10 mouse cellular contexts compared by ENCODE assay signal in genomic region chr11:103232966-103233365, GRCm38 (mm10). TPM values are rescaled to one million over a fixed set of nuclear protein-coding genes. Genes with fewer than 3 reads are reported as not detected.
DNase-seq lines count a peak whose midpoint lies in the region; ATAC-seq and TF ChIP-seq lines count a peak whose summit lies in the region.
"Had no signal": no experiment of that assay in that cellular context is flagged by ENCODE, and none has a peak within 500 bp of the region (broad histone marks: within the 10 kb centered on the region; RNA-seq: fewer than 3 reads in every experiment).

No protein-coding gene starts in this region.

- peak; percentile 90 for DNase-seq in kidney, adult 2 months
- peak; percentile 86 for DNase-seq in adrenal gland, postnatal 14 days
- DNase-seq in embryonic facial prominence, embryonic 14.5 days (ENCODE audit: low spot score), result peak; percentile 67
- peak; percentile 75 for DNase-seq in limb, embryonic 14.5 days (ENCODE audit: low spot score)
- DNase-seq in ovary, postnatal 14 days (ENCODE audit: low spot score), result peak; percentile 76
- peak; percentile 81 to 85 for DNase-seq in thymus, postnatal 36 days

- H3K27ac ChIP-seq in kidney, adult 2 months (ENCODE audit: insufficient read depth, low read depth, low read length), result no peak overlapping the region
- H3K27ac ChIP-seq in kidney, embryonic 14.5 days (ENCODE audit: low read depth, low read length), result no peak overlapping the region
- no peak overlapping the region for H3K27ac ChIP-seq in embryonic facial prominence, embryonic 14.5 days (replicated peaks; ENCODE audit: low read depth, low read length)
- H3K27ac ChIP-seq in limb, embryonic 14.5 days (replicated peaks; ENCODE audit: low read depth, low read length), result no peak overlapping the region
- H3K27ac ChIP-seq: stomach, embryonic 15.5 days had no signal

- no peak for ATAC-seq in kidney, embryonic 14.5 days (ENCODE audit: low FRiP score, low TSS enrichment)
- ATAC-seq in embryonic facial prominence, embryonic 14.5 days (ENCODE audit: low read depth), result no peak
- peak; percentile 54 for ATAC-seq in inflammation-experienced regulatory T-cells, adult 6 months
- no peak for ATAC-seq in limb, embryonic 14.5 days (ENCODE audit: low FRiP score, low read depth)

- no peaks in the 10 kb centered on the region; the same call in 1 of the 2 replicates for H3K36me3 ChIP-seq in kidney, adult 2 months (ENCODE audit: control insufficient read depth, insufficient read depth, low read length)
- H3K36me3 ChIP-seq in kidney, embryonic 14.5 days (ENCODE audit: control insufficient read depth, insufficient read depth, low read length), result peaks cover 40% of the 10 kb centered on the region
- peaks cover 61% of the 10 kb centered on the region for H3K36me3 ChIP-seq in embryonic facial prominence, embryonic 14.5 days (ENCODE audit: control insufficient read depth, insufficient read depth, low read length)
- peaks cover 42% of the 10 kb centered on the region for H3K36me3 ChIP-seq in limb, embryonic 14.5 days (ENCODE audit: control insufficient read depth, insufficient read depth, low read length)

- no peak for TF ChIP-seq POLR2A in kidney, adult 2 months (IDR thresholded peaks at IDR 0.05; ENCODE audit: low read depth, low read length)
- TF ChIP-seq POLR2A in limb, embryonic 14.5 days (IDR thresholded peaks at IDR 0.05; ENCODE audit: borderline replicate concordance, extremely low read depth, insufficient read depth, insufficient read length), result no peak

- no peaks in the 10 kb centered on the region for H3K4me1 ChIP-seq in kidney, adult 2 months (ENCODE audit: control insufficient read depth, insufficient read depth, low read length)
- no peaks in the 10 kb centered on the region for H3K4me1 ChIP-seq in kidney, embryonic 14.5 days (ENCODE audit: control insufficient read depth, insufficient read depth, low read length)
- H3K4me1 ChIP-seq in embryonic facial prominence, embryonic 14.5 days (ENCODE audit: control insufficient read depth, insufficient read depth, low read length), result no peaks in the 10 kb centered on the region
- H3K4me1 ChIP-seq in limb, embryonic 14.5 days (ENCODE audit: control insufficient read depth, insufficient read depth, low read length), result no peaks in the 10 kb centered on the region
- H3K4me1 ChIP-seq: stomach, embryonic 15.5 days had no signal

- no peak overlapping the region for H3K4me2 ChIP-seq in kidney, embryonic 14.5 days (replicated peaks; ENCODE audit: low read depth, low read length)
- no peak overlapping the region for H3K4me2 ChIP-seq in embryonic facial prominence, embryonic 14.5 days (ENCODE audit: low read depth, low read length)
- H3K4me2 ChIP-seq in limb, embryonic 14.5 days (replicated peaks; ENCODE audit: low read depth, low read length, severe bottlenecking), result no peak overlapping the region
- H3K4me2 ChIP-seq: stomach, embryonic 15.5 days had no signal

- WGBS in kidney, adult 2 months, result 25% methylated on average over 7 of the region's 7 CpGs
- WGBS in kidney, embryonic 14.5 days, result 30% methylated on average over 7 of the region's 7 CpGs
- 33% methylated on average over 7 of the region's 7 CpGs for WGBS in embryonic facial prominence, embryonic 14.5 days
- WGBS in limb, embryonic 14.5 days, result 34% methylated on average over 7 of the region's 7 CpGs

- no peak overlapping the region for H3K4me3 ChIP-seq in kidney, adult 2 months (ENCODE audit: insufficient read depth, low read depth, low read length)
- H3K4me3 ChIP-seq in kidney, embryonic 14.5 days (ENCODE audit: low read length), result no peak overlapping the region
- H3K4me3 ChIP-seq in embryonic facial prominence, embryonic 14.5 days (ENCODE audit: low read depth, low read length), result no peak overlapping the region
- H3K4me3 ChIP-seq in limb, embryonic 14.5 days (replicated peaks; ENCODE audit: low read length), result no peak overlapping the region
- H3K4me3 ChIP-seq: erythroblast, embryonic 14.5 days; stomach, embryonic 15.5 days had no signal

- 0 out of 2 replicates have a peak, but pooled peaks cover 3% of the 10 kb centered on the region for H3K9me3 ChIP-seq in kidney, embryonic 14.5 days (ENCODE audit: control insufficient read depth, low read length)
- 0 out of 2 replicates have a peak, but pooled peaks cover 6% of the 10 kb centered on the region for H3K9me3 ChIP-seq in embryonic facial prominence, embryonic 14.5 days (ENCODE audit: control insufficient read depth, low read length)
- H3K9me3 ChIP-seq in limb, embryonic 14.5 days (ENCODE audit: control insufficient read depth, low read length), result no peaks in the 10 kb centered on the region
- H3K9me3 ChIP-seq: stomach, embryonic 15.5 days had no signal

- H3K27me3 ChIP-seq in kidney, adult 2 months (replicated peaks; ENCODE audit: control insufficient read depth, insufficient read depth, low read length), result no peaks in the 10 kb centered on the region
- no peaks in the 10 kb centered on the region for H3K27me3 ChIP-seq in kidney, embryonic 14.5 days (ENCODE audit: control insufficient read depth, insufficient read depth, low read length)
- no peaks in the 10 kb centered on the region for H3K27me3 ChIP-seq in embryonic facial prominence, embryonic 14.5 days (replicated peaks; ENCODE audit: control insufficient read depth, insufficient read depth, low read length)
- H3K27me3 ChIP-seq in limb, embryonic 14.5 days (ENCODE audit: control insufficient read depth, insufficient read depth, low read length), result no peaks in the 10 kb centered on the region
- H3K27me3 ChIP-seq: stomach, embryonic 15.5 days had no signal

- peak; percentile 87 for TF ChIP-seq CTCF in kidney, adult 2 months (conservative IDR thresholded peaks at IDR 0.05; ENCODE audit: insufficient read depth, insufficient read length, low read depth, low read length)

- H3K9ac ChIP-seq in kidney, embryonic 14.5 days (ENCODE audit: low read depth, low read length), result no peak overlapping the region
- no peak overlapping the region for H3K9ac ChIP-seq in embryonic facial prominence, embryonic 14.5 days (ENCODE audit: low read depth, low read length)
- no peak overlapping the region for H3K9ac ChIP-seq in limb, embryonic 14.5 days (ENCODE audit: low read depth, low read length, severe bottlenecking)
- H3K9ac ChIP-seq: stomach, embryonic 15.5 days had no signal

RNA-seq across cellular contexts. Expression of gene Spata32, which starts 14.7 kb away (rescaled TPM):
- polyA plus RNA-seq in kidney, adult 2 months (2012; rRNA removed), result not detected in 2 replicates
- not detected in 2 replicates for polyA plus RNA-seq in kidney, embryonic 14.5 days (2014; fragmentation: Nextera tagmentation; extraction: Ambion mirVana)
- total RNA-seq in adrenal gland, postnatal 14 days (2021), result not detected in 2 replicates
- not detected in 2 replicates for polyA plus RNA-seq in embryonic facial prominence, embryonic 14.5 days (2014; fragmentation: Nextera tagmentation; extraction: Ambion mirVana)
- not detected for polyA plus RNA-seq in inflammation-experienced regulatory T-cells, adult 6 months (2017; shearing (Covaris generic))
- not detected in 2 replicates for polyA plus RNA-seq in limb, embryonic 14.5 days (2012; rRNA removed)
- polyA plus RNA-seq in limb, embryonic 14.5 days (2014; fragmentation: Nextera tagmentation; extraction: Ambion mirVana), result not detected in 2 replicates
- polyA plus RNA-seq: erythroblast, embryonic 14.5 days; stomach, embryonic 15.5 days had no signal

RNA-seq across cellular contexts. Expression of gene 1700023F06Rik, which starts 24.6 kb away (rescaled TPM):
- 0.09 and 0.22 TPM in 2 replicates for polyA plus RNA-seq in kidney, adult 2 months (2012; rRNA removed)
- 0.26 and 0.29 TPM in 2 replicates for polyA plus RNA-seq in kidney, embryonic 14.5 days (2014; fragmentation: Nextera tagmentation; extraction: Ambion mirVana)
- 0.45 and 0.93 TPM in 2 replicates for total RNA-seq in adrenal gland, postnatal 14 days (2021)
- polyA plus RNA-seq in embryonic facial prominence, embryonic 14.5 days (2014; fragmentation: Nextera tagmentation; extraction: Ambion mirVana), result 1.0 and 1.6 TPM in 2 replicates
- polyA plus RNA-seq in inflammation-experienced regulatory T-cells, adult 6 months (2017; shearing (Covaris generic)), result not detected
- 0.56 and 0.57 TPM in 2 replicates for polyA plus RNA-seq in limb, embryonic 14.5 days (2012; rRNA removed)
- polyA plus RNA-seq in limb, embryonic 14.5 days (2014; fragmentation: Nextera tagmentation; extraction: Ambion mirVana), result 0.88 and 1.5 TPM in 2 replicates
- polyA plus RNA-seq: erythroblast, embryonic 14.5 days had no signal

RNA-seq across cellular contexts. Expression of gene Map3k14, which starts 34.3 kb away (rescaled TPM):
- 8.0 and 8.6 TPM in 2 replicates for polyA plus RNA-seq in kidney, adult 2 months (2012; rRNA removed)
- polyA plus RNA-seq in kidney, embryonic 14.5 days (2014; fragmentation: Nextera tagmentation; extraction: Ambion mirVana), result 3.3 and 4.8 TPM in 2 replicates
- total RNA-seq in adrenal gland, postnatal 14 days (2021), result 6.5 and 8.7 TPM in 2 replicates
- polyA plus RNA-seq in embryonic facial prominence, embryonic 14.5 days (2014; fragmentation: Nextera tagmentation; extraction: Ambion mirVana), result 4.6 and 5.1 TPM in 2 replicates
- polyA plus RNA-seq in inflammation-experienced regulatory T-cells, adult 6 months (2017; shearing (Covaris generic)), result 10 to 100 TPM; 19.9 to 41.4 (median 31.4) TPM
- 10.0 and 11.6 TPM in 2 replicates for polyA plus RNA-seq in limb, embryonic 14.5 days (2012; rRNA removed)
- polyA plus RNA-seq in limb, embryonic 14.5 days (2014; fragmentation: Nextera tagmentation; extraction: Ambion mirVana), result 4.0 and 4.6 TPM in 2 replicates
